Mouse (Mus musculus): Measurements from ENCODE around the gene Gm9999. TPM values are rescaled to one million over a fixed set of nuclear protein-coding genes. Genes with fewer than 3 reads are reported as not detected.
"Not testable (repeated sequence)": the region's sequence is repeated elsewhere in the genome, so short reads cannot be mapped to it uniquely, and the experiment has no call there.

Gm9999 gene
- polyA plus RNA-seq, 1 experiment from 2014 or later = not detected

- 75% methylated on average over 7 of the region's 7 CpGs for WGBS
- Histone ChIP-seq H3K4me2 (replicated peaks) (no peak overlapping the region), H3K27ac (no peak overlapping the region), H3K4me1 (no peaks in the 10 kb centered on the region; the same call in 1 of the 2 replicates), H3K9me3 (no peaks in the 10 kb centered on the region), H3K36me3 (no peaks in the 10 kb centered on the region), H3K27me3 (replicated peaks) (no peaks in the 10 kb centered on the region), H3K9ac (no peak overlapping the region), H3K4me3 (no peak overlapping the region)
- no peak for ATAC-seq (ENCODE audit: low FRiP score, low read depth)
Observed at GRCm38 (mm10) chr7:47017146-47017545, 33.8 kb downstream of the Gm9999 start.

GRCm38 (mm10) chr7:47019641-47020040 is 36.3 kb downstream of the Gm9999 start:
- H3K9me3 ChIP-seq = no peaks in the 10 kb centered on the region
- no peaks in the 10 kb centered on the region for H3K36me3 ChIP-seq
- H3K27me3 ChIP-seq (replicated peaks) = no peaks in the 10 kb centered on the region
- H3K9ac ChIP-seq = no peak overlapping the region
- H3K27ac ChIP-seq = no peak overlapping the region
- H3K4me1 ChIP-seq = no peaks in the 10 kb centered on the region; the same call in 1 of the 2 replicates
- WGBS = 67% methylated on average over 5 of the region's 5 CpGs
- no peak overlapping the region for H3K4me3 ChIP-seq
- H3K4me2 ChIP-seq (replicated peaks) = no peak overlapping the region
- ATAC-seq (ENCODE audit: low FRiP score, low read depth) = no peak

GRCm38 (mm10) chr7:47020956-47021355 is 37.6 kb downstream of the Gm9999 start:
- no peak overlapping the region for H3K9ac ChIP-seq
- H3K4me2 ChIP-seq (replicated peaks) = no peak overlapping the region
- no peak overlapping the region for H3K4me3 ChIP-seq
- no peaks in the 10 kb centered on the region for H3K27me3 ChIP-seq (replicated peaks)
- 12% methylated on average over 8 of the region's 8 CpGs for WGBS
- H3K27ac ChIP-seq = no peak overlapping the region
- no peak for ATAC-seq (ENCODE audit: low FRiP score, low read depth)
- H3K9me3 ChIP-seq = no peaks in the 10 kb centered on the region
- no peaks in the 10 kb centered on the region for H3K36me3 ChIP-seq
- H3K4me1 ChIP-seq = no peaks in the 10 kb centered on the region

GRCm38 (mm10) chr7:47022482-47022881 is 39.1 kb downstream of the Gm9999 start:
- Histone ChIP-seq H3K4me1 (no peaks in the 10 kb centered on the region), H3K27ac (no peak overlapping the region), H3K9me3 (no peaks in the 10 kb centered on the region), H3K4me2 (replicated peaks) (no peak overlapping the region), H3K27me3 (replicated peaks) (no peaks in the 10 kb centered on the region), H3K4me3 (no peak overlapping the region), H3K9ac (no peak overlapping the region), H3K36me3 (no peaks in the 10 kb centered on the region)
- WGBS = 66% methylated on average over 7 of the region's 8 CpGs
- ATAC-seq (ENCODE audit: low FRiP score, low read depth) = no peak

GRCm38 (mm10) chr7:47023530-47023929 is 40.1 kb downstream of the Gm9999 start:
- H3K27ac ChIP-seq = no peak overlapping the region
- H3K4me2 ChIP-seq (replicated peaks) = no peak overlapping the region

GRCm38 (mm10) chr7:47024454-47024853 is 41.1 kb downstream of the Gm9999 start:
- WGBS = 87% methylated on average over 7 of the region's 7 CpGs
- Histone ChIP-seq H3K9ac (no peak overlapping the region), H3K27ac (no peak overlapping the region), H3K27me3 (replicated peaks) (no peaks in the 10 kb centered on the region), H3K4me3 (no peak overlapping the region), H3K4me1 (no peaks in the 10 kb centered on the region), H3K4me2 (replicated peaks) (no peak overlapping the region), H3K9me3 (no peaks in the 10 kb centered on the region), H3K36me3 (no peaks in the 10 kb centered on the region)
- no peak for ATAC-seq (ENCODE audit: low FRiP score, low read depth)

More at GRCm38 (mm10) chr7:47023530-47023929, 40.1 kb downstream of the Gm9999 start:
- Histone ChIP-seq H3K4me3 (no peak overlapping the region), H3K4me1 (no peaks in the 10 kb centered on the region), H3K36me3 (no peaks in the 10 kb centered on the region), H3K27me3 (replicated peaks) (no peaks in the 10 kb centered on the region), H3K9ac (no peak overlapping the region), H3K9me3 (no peaks in the 10 kb centered on the region)
- WGBS = 23% methylated on average over 6 of the region's 6 CpGs
- 0 out of 2 replicates have a peak, but pooled peaks have one; percentile 21 for ATAC-seq (ENCODE audit: low FRiP score, low read depth)

GRCm38 (mm10) chr7:47025429-47025828 is 42.0 kb downstream of the Gm9999 start:
- H3K9me3 ChIP-seq = no peaks in the 10 kb centered on the region
- no peaks in the 10 kb centered on the region for H3K27me3 ChIP-seq (replicated peaks)
- ATAC-seq (ENCODE audit: low FRiP score, low read depth) = no peak
- 74% methylated on average over 9 of the region's 9 CpGs for WGBS
- no peak overlapping the region for H3K9ac ChIP-seq
- no peak overlapping the region for H3K4me2 ChIP-seq (replicated peaks)
- H3K4me3 ChIP-seq = no peak overlapping the region
- H3K27ac ChIP-seq = no peak overlapping the region
- no peaks in the 10 kb centered on the region for H3K36me3 ChIP-seq
- no peaks in the 10 kb centered on the region for H3K4me1 ChIP-seq

- not testable (repeated sequence) for H3K4me2 ChIP-seq (replicated peaks); H3K4me3 ChIP-seq; H3K4me1 ChIP-seq; H3K27ac ChIP-seq; H3K27me3 ChIP-seq (replicated peaks); H3K9ac ChIP-seq; H3K36me3 ChIP-seq; ATAC-seq (ENCODE audit: low FRiP score, low read depth); H3K9me3 ChIP-seq
- 90% methylated on average over 3 of the region's 3 CpGs for WGBS
Observed at GRCm38 (mm10) chr7:47026899-47027298, 43.5 kb downstream of the Gm9999 start.

GRCm38 (mm10) chr7:47027520-47027919 is 44.1 kb downstream of the Gm9999 start:
- Histone ChIP-seq H3K9me3 (no peaks in the 10 kb centered on the region), H3K4me2 (replicated peaks) (no peak overlapping the region), H3K36me3 (no peaks in the 10 kb centered on the region), H3K4me3 (no peak overlapping the region), H3K4me1 (no peaks in the 10 kb centered on the region), H3K9ac (no peak overlapping the region), H3K27ac (no peak overlapping the region), H3K27me3 (replicated peaks) (no peaks in the 10 kb centered on the region)
- WGBS = 100% methylated on average over 1 of the region's 1 CpGs
- no peak for ATAC-seq (ENCODE audit: low FRiP score, low read depth)

- Histone ChIP-seq H3K9me3 (no peaks in the 10 kb centered on the region), H3K9ac (no peak overlapping the region), H3K4me2 (replicated peaks) (no peak overlapping the region), H3K4me3 (no peak overlapping the region), H3K27me3 (replicated peaks) (no peaks in the 10 kb centered on the region), H3K27ac (no peak overlapping the region), H3K36me3 (no peaks in the 10 kb centered on the region), H3K4me1 (no peaks in the 10 kb centered on the region)
- ATAC-seq (ENCODE audit: low FRiP score, low read depth) = no peak
- 85% methylated on average over 9 of the region's 9 CpGs for WGBS
Observed at GRCm38 (mm10) chr7:47030517-47031193, 47.3 kb downstream of the Gm9999 start.

- no peak overlapping the region for H3K27ac ChIP-seq
- H3K9ac ChIP-seq = no peak overlapping the region
- H3K4me2 ChIP-seq (replicated peaks) = no peak overlapping the region
- H3K4me3 ChIP-seq = no peak overlapping the region
- ATAC-seq (ENCODE audit: low FRiP score, low read depth) = no peak
- H3K27me3 ChIP-seq (replicated peaks) = no peaks in the 10 kb centered on the region
- H3K4me1 ChIP-seq = no peaks in the 10 kb centered on the region
- no peaks in the 10 kb centered on the region for H3K9me3 ChIP-seq
- WGBS = 82% methylated on average over 4 of the region's 4 CpGs
- H3K36me3 ChIP-seq = no peaks in the 10 kb centered on the region
Observed at GRCm38 (mm10) chr7:47031371-47031770, 48.0 kb downstream of the Gm9999 start.

- H3K4me1 ChIP-seq = no peaks in the 10 kb centered on the region
- no peak overlapping the region for H3K4me3 ChIP-seq
- 93% methylated on average over 4 of the region's 4 CpGs for WGBS
- no peak for ATAC-seq (ENCODE audit: low FRiP score, low read depth)
- H3K27me3 ChIP-seq (replicated peaks) = no peaks in the 10 kb centered on the region
- no peak overlapping the region for H3K9ac ChIP-seq
- no peak overlapping the region for H3K4me2 ChIP-seq (replicated peaks)
- H3K9me3 ChIP-seq = no peaks in the 10 kb centered on the region
- no peak overlapping the region for H3K27ac ChIP-seq
- no peaks in the 10 kb centered on the region for H3K36me3 ChIP-seq
Observed at GRCm38 (mm10) chr7:47034785-47035384, 51.5 kb downstream of the Gm9999 start.

- no peaks in the 10 kb centered on the region for H3K27me3 ChIP-seq (replicated peaks)
- no peaks in the 10 kb centered on the region for H3K4me1 ChIP-seq
- H3K27ac ChIP-seq = no peak overlapping the region
- H3K9ac ChIP-seq = no peak overlapping the region
- H3K9me3 ChIP-seq = no peaks in the 10 kb centered on the region
- H3K36me3 ChIP-seq = no peaks in the 10 kb centered on the region
- H3K4me2 ChIP-seq (replicated peaks) = no peak overlapping the region
- H3K4me3 ChIP-seq = no peak overlapping the region
- WGBS = 85% methylated on average over 8 of the region's 8 CpGs
- no peak for ATAC-seq (ENCODE audit: low FRiP score, low read depth)
Observed at GRCm38 (mm10) chr7:47035426-47035825, 52.0 kb downstream of the Gm9999 start.

All from neural tube, embryonic 12.5 days (tissue).